Mouse (Mus musculus) embryonic fibroblast, embryonic 13.5 days (primary cell): ENCODE data around the gene Arhgef7.

ENCODE experiments used
- CTCF ChIP-seq: IDR thresholded peaks from 2 replicates; pipeline ENCODE4 v1.5.1; 2011; ENCODE audit warnings: mild to moderate bottlenecking, control low read depth, low read length, moderate library complexity, borderline replicate concordance; ENCODE audit not compliant: insufficient read depth
- POLR2A ChIP-seq: IDR thresholded peaks from 2 replicates; pipeline ENCODE4 v1.6.1; 2011; ENCODE audit warnings: low read depth, mild to moderate bottlenecking, control low read depth, low read length, moderate library complexity

GRCm38 (mm10) chr8:11785539-11786046 lies 58.1 kb downstream of the Arhgef7 start:
- TF ChIP-seq POLR2A (no peak), CTCF (no peak)
